Mouse (Mus musculus) MEL (cell line): Measurements from ENCODE around the gene Ocel1.

ENCODE experiments used
- CHD2 ChIP-seq: IDR thresholded peaks from 2 replicates; pipeline ENCODE4 v1.6.1; 2011; ENCODE audit warnings: low read length, improper control_type of control experiment
- CTCF ChIP-seq, 3 experiments: IDR thresholded peaks in 2 of 3; conservative IDR thresholded peaks in 1 of 3; 2 replicates each; pipeline ENCODE4 v1.5.1; 2011 to 2012; ENCODE audit warnings: low read length in 3 of 3, low read depth in 2 of 3, mild to moderate bottlenecking in 2 of 3, improper control_type of control experiment in 1 of 3, inconsistent platforms in 1 of 3, mixed read lengths in 1 of 3, moderate library complexity in 1 of 3; ENCODE audit not compliant: control insufficient read depth in 1 of 3, insufficient read depth in 1 of 3, poor library complexity in 1 of 3, severe bottlenecking in 1 of 3
- E2F4 ChIP-seq: IDR thresholded peaks from 2 replicates; pipeline ENCODE4 v1.6.1; 2011; ENCODE audit warnings: low read depth, low read length, improper control_type of control experiment, borderline replicate concordance
- EP300 ChIP-seq, 2 experiments: IDR thresholded peaks; 2 replicates each; pipeline ENCODE4 v1.6.1; 2011; ENCODE audit warnings: improper control_type of control experiment in 2 of 2, low read length in 2 of 2, low read depth in 1 of 2, mild to moderate bottlenecking in 1 of 2
- ETS1 ChIP-seq: IDR thresholded peaks from 2 replicates; pipeline ENCODE4 v1.6.1; 2012; ENCODE audit warnings: low read depth, mild to moderate bottlenecking, inconsistent platforms, low read length, improper control_type of control experiment, moderate library complexity
- GABPA ChIP-seq: IDR thresholded peaks from 2 replicates; pipeline ENCODE4 v1.6.1; 2012; ENCODE audit warnings: low read depth, mild to moderate bottlenecking, inconsistent platforms, low read length, improper control_type of control experiment, moderate library complexity
- MXI1 ChIP-seq: IDR thresholded peaks from 2 replicates; pipeline ENCODE4 v1.6.1; 2011; ENCODE audit warnings: mild to moderate bottlenecking, low read depth, low read length, improper control_type of control experiment
- NELFE ChIP-seq: IDR thresholded peaks from 2 replicates; pipeline ENCODE4 v1.6.1; 2011; ENCODE audit warnings: low read depth, low read length, improper control_type of control experiment
- POLR2A ChIP-seq, 2 experiments: IDR thresholded peaks; 2 replicates each; pipeline ENCODE4 v1.6.1; 2011 to 2012; ENCODE audit warnings: low read length in 2 of 2, mild to moderate bottlenecking in 2 of 2, control low read depth in 1 of 2, improper control_type of control experiment in 1 of 2, low read depth in 1 of 2, moderate library complexity in 1 of 2; ENCODE audit not compliant: control insufficient read depth in 1 of 2, insufficient read depth in 1 of 2, poor library complexity in 1 of 2
- POLR2AphosphoS2 ChIP-seq: IDR thresholded peaks from 2 replicates; pipeline ENCODE4 v1.6.1; 2011; ENCODE audit warnings: low read length, improper control_type of control experiment

DNA sequence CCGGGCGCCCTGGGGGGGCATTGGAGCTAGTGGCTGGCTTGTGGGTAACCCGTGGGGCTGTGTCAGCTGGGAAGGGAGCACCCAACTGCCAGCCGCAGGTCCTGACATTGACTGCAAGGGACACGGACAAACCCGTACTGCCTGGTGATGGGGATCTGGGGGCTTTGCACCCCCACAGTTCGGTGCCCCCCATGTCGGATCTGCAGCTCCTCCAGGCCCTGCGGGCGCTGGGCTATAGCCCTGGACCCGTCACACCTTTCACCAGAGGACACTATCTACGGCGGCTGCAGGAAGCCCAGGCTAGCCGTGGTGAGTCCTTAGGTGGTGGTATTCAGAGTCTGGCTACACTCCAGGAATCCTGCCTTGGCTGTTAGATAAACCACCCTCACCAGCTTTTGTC lies 36.3 kb downstream of the Ocel1 start:
- no peak for TF ChIP-seq CTCF (IDR thresholded peaks at IDR 0.05 in 2 of 3, conservative IDR thresholded peaks at IDR 0.05 in 1 of 3; ENCODE audit: control insufficient read depth in 1 of 3, insufficient read depth in 1 of 3, low read depth in 2 of 3, low read length in 3 of 3, poor library complexity in 1 of 3, severe bottlenecking in 1 of 3)
- no peak for TF ChIP-seq ETS1
- no peak for TF ChIP-seq EP300 (IDR thresholded peaks at IDR 0.05; ENCODE audit: low read depth in 1 of 2, low read length in 2 of 2)
- TF ChIP-seq POLR2AphosphoS2 = no peak
- TF ChIP-seq POLR2A (IDR thresholded peaks at IDR 0.05; ENCODE audit: control insufficient read depth in 1 of 2, insufficient read depth in 1 of 2, low read depth in 1 of 2, low read length in 2 of 2, poor library complexity in 1 of 2) = no peak
- TF ChIP-seq MXI1 = no peak
- TF ChIP-seq GABPA = no peak
- no peak for TF ChIP-seq NELFE
- TF ChIP-seq CHD2 = no peak
- no peak for TF ChIP-seq E2F4
